Mouse (Mus musculus) thymus, adult 2 months (tissue): ENCODE results near the gene Ndrg2. TPM values are rescaled to one million over a fixed set of nuclear protein-coding genes. Genes with fewer than 3 reads are reported as not detected.

ENCODE experiments used
- DNase-seq: peaks from one replicate; pipeline ENCODE4 v3.0.0; 2021
- H3K27ac ChIP-seq: fragments of 200-500 bp; 2 replicates; pipeline ENCODE4 v1.5.1; 2012; ENCODE audit warnings: low read length, control low read depth; ENCODE audit not compliant: control insufficient read depth, insufficient read depth
- H3K27me3 ChIP-seq: fragments of 200-500 bp; 2 replicates; pipeline ENCODE4 v1.6.1; 2012; ENCODE audit warnings: mild to moderate bottlenecking, low read length, moderate library complexity, mixed read lengths; ENCODE audit not compliant: control insufficient read depth, insufficient read depth
- H3K36me3 ChIP-seq: fragments of 200-500 bp; 2 replicates; pipeline ENCODE4 v1.6.1; 2012; ENCODE audit warnings: mild to moderate bottlenecking, low read length, moderate library complexity; ENCODE audit not compliant: control insufficient read depth, insufficient read depth
- H3K4me1 ChIP-seq: fragments of 200-500 bp; replicated peaks from 2 replicates; pipeline ENCODE4 v1.6.1; 2012; ENCODE audit warnings: low read length; ENCODE audit not compliant: control insufficient read depth, insufficient read depth
- H3K4me3 ChIP-seq: fragments of 200-500 bp; 2 replicates; pipeline ENCODE4 v1.5.1; 2012; ENCODE audit warnings: mild to moderate bottlenecking, low read length, control low read depth, moderate library complexity; ENCODE audit not compliant: control insufficient read depth, insufficient read depth
- CTCF ChIP-seq: fragments of 200-500 bp; IDR thresholded peaks from 2 replicates; pipeline ENCODE4 v1.5.1; 2012; ENCODE audit warnings: mild to moderate bottlenecking, control low read depth, low read length, moderate library complexity, borderline replicate concordance; ENCODE audit not compliant: control insufficient read depth, poor library complexity, insufficient read depth; ENCODE audit errors: extremely low read depth
- POLR2A ChIP-seq: fragments of 200-500 bp; IDR thresholded peaks from 2 replicates; pipeline ENCODE4 v1.6.1; 2012; ENCODE audit warnings: mild to moderate bottlenecking, low read length, control low read depth, moderate library complexity; ENCODE audit not compliant: control insufficient read depth, poor library complexity, insufficient read depth; ENCODE audit errors: extremely low read depth
- WGBS: fragments of 180-500 bp; shearing (Covaris S2); methylation state at CpG from one replicate; pipeline ENCODE4 v1.1.7; 2018; 5-methylcytosine and 5-hydroxymethylcytosine counted together
- polyA plus RNA-seq: library from polyadenylated mRNA; depleted of rRNA; stranded (reverse); fragments of >200 nt; gene quantifications from 2 replicates; pipeline ENCODE4 v1.2.3, GENCODE M21; 2012

Ndrg2 gene
- polyA plus RNA-seq, 1 experiment: 178 TPM

DNA sequence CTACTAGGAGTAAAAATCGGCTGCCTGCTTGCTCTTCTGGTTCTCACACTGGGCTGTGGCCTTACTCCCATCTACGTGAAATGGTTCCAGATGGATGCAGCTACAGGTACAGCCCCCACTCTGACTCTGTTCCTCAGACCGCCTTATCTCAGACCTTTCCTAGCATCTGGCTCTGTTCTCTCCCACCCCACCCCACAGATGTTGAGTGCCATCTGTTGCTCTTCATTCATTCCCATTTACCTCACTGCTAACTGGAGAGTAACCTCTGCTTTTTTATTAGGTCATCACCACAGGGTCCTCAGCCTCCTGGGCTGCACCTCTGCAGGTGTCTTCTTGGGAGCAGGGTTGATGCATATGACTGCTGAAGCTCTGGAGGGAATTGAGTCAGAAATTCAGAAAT is 20.1 kb downstream of the Ndrg2 start:
- Histone ChIP-seq H3K27ac (no peak overlapping the region), H3K27me3 (no peaks in the 10 kb centered on the region), H3K4me3 (no peak overlapping the region), H3K4me1 (peaks cover 3% of the 10 kb centered on the region), H3K36me3 (peaks cover 32% of the 10 kb centered on the region)
- TF ChIP-seq CTCF (no peak), POLR2A (no peak)
- WGBS: 92% methylated on average over 3 of the region's 3 CpGs
- DNase-seq: no peak

DNA sequence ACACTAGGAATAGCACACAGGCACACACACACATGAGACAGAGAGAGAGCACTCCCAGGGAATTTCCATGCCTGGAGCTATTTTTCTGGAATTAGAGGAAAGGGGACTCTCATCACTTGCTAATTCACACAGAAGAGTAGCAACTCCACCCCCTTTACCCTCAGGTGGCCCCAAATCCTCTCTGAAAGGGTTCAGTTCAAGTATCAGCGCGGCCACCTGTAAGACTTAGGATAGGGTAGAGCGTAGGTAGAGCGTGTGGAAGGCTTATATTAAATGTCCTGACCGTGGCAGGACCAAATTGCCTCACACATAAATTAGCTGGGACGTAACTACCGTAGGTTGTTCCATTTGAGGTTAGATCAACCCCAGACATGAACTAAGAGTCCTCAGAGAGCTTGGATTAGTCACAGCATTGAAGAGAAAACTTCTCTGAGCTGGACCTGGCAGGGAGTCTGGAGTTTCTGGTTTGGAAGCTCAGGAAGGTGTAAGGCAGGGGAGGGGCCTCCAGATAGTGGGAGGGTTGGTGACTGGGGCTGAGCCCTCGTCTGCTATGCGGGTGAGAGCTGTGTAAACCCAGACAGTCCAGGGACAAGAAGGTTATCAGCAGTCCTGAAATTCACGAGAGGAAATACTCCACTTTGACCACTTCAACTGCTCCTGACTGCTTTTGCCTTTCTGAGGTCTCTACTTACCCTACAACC is 20.7 kb downstream of the Ndrg2 start:
- H3K27ac ChIP-seq: no peak overlapping the region
- no peaks in the 10 kb centered on the region for H3K27me3 ChIP-seq
- H3K36me3 ChIP-seq: peaks cover 35% of the 10 kb centered on the region
- peaks cover 3% of the 10 kb centered on the region for H3K4me1 ChIP-seq
- no peak for DNase-seq
- no peak overlapping the region for H3K4me3 ChIP-seq
- TF ChIP-seq POLR2A (no peak), CTCF (no peak)
- WGBS: 93% methylated on average over 10 of the region's 10 CpGs

DNA sequence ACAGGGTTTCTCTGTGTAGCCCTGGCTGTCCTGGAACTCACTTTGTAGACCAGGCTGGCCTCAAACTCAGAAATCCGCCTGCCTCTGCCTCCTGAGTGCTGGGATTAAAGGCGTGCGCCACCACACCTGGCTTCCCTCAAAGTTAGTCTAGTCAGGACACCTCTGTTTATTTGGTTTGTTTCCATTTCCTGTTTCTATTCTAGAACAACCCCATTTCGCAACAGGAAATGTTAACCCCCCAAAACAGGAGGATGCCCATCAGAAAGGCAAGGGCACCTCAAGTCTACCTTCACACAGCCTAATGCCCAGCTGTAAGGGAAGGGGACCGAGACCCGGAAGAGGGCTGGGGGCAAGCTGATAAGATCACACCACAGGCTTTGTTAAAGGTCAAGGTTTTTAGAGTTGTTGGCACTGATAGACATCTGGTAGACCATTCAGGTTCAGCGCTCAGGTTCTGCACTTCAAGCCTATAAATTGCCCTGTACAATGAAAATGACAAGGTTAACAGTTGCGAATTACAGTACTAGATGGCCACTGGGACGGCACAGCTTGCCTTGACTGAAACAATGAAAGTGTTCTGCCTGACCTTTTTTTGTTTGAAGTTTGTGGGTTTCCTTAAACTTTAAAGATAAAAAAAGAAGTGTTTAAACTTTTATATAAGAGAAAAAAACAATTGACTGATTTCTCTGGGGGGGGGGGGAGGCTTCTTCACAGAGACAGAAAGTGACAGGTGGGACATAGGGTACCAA is 21.6 kb downstream of the Ndrg2 start, which contains the start of gene Slc39a2:
Gene Slc39a2 (plus strand): TSS at position 699 of the 749 bp plus-strand sequence.
- Histone ChIP-seq H3K27ac (peak within 1 kb of the TSS; percentile 19; the same call in 1 of the 2 replicates), H3K27me3 (no peaks in the 10 kb centered on the region), H3K4me3 (no peak within 1 kb of the TSS), H3K36me3 (peaks cover 35% of the 10 kb centered on the region), H3K4me1 (peaks cover 3% of the 10 kb centered on the region)
- 78% methylated on average over 9 of the region's 9 CpGs for WGBS
- TF ChIP-seq CTCF (no peak), POLR2A (no peak)
- DNase-seq: no peak

DNA sequence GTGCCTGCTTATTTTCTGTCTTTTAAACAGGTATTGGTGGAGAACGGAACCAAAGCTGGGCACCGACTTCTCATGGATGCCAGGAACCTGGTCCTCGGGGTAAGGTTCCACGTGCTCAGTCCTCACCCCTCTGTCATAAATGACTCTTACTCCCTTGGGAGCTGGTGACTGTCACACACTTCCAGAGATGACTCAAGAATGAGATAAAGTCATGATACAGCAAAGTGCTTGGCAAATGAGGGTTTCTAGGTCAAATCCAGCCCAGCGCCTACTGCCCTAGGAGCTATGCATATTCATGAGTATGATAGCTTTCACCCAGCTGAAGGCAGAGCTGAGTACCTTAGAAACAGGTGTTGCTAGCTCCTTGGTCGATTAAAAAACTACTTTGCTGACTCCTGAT is 24.1 kb downstream of the Ndrg2 start:
- TF ChIP-seq POLR2A: no peak
- TF ChIP-seq CTCF: no peak
- Histone ChIP-seq H3K27ac (no peak overlapping the region), H3K36me3 (peaks cover 35% of the 10 kb centered on the region), H3K27me3 (no peaks in the 10 kb centered on the region), H3K4me1 (peaks cover 11% of the 10 kb centered on the region), H3K4me3 (no peak overlapping the region)
- 96% methylated on average over 6 of the region's 6 CpGs for WGBS
- no peak for DNase-seq

DNA sequence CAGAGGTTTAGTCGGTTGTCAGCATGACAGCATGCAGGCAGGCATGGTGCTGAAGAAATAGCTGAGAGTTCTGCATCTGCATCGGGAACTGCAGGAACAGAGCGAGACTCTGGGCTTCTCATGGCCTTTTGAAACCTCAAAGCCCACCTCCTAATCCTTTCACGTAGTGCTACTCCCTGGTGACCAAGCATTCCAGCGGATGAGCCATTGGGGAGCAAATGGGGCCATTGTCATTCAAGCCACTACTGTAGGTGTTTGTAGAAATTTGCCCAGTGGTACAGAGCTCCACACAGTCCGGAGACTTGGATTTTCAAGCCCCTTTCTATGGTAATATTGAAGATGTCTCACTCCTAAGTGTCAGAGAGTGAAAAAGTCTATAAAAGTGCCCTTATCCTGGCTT is 27.9 kb downstream of the Ndrg2 start:
- no peak overlapping the region for H3K4me3 ChIP-seq
- H3K36me3 ChIP-seq: peaks cover 24% of the 10 kb centered on the region
- no peaks in the 10 kb centered on the region for H3K27me3 ChIP-seq
- H3K4me1 ChIP-seq: peaks cover 7% of the 10 kb centered on the region
- WGBS: 90% methylated on average over 6 of the region's 6 CpGs
- no peak overlapping the region for H3K27ac ChIP-seq
- no peak for DNase-seq
- TF ChIP-seq CTCF: no peak
- no peak for TF ChIP-seq POLR2A

DNA sequence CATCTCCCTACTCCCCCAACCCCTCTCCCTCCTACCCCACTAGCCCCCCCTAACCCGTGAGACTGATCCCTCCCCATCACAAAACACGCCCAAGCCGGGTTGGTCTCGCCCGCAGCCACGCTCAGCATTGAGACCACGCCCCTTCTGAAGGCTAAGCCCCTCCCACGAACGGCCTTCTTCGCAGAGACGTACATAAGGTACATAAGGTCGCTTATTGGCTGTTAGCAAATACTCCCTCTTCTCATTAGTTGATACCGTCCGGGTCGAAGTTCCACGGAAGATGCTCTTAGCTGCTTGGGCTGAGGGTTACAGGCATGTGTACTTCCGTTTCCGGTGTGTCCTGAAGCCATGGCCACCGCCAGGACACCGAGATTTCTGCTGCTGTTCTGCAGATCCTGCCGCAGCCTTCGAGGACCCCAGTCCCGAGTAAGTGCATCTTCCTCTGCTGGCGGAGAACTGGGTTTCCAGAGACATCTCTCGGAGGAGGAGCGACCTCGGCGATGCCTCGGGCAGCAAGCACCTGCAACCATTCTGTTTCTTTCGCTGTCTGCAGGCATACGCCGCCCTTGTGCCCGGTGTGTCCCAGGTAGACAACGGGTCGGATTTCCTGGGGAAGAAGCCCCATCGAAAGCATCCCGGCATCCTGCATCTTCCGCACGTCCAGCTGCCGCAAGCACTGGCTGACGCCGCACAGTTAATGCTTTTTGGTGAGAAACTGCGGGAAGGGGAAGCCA is 29.2 kb downstream of the Ndrg2 start, which contains the start of gene Mettl17:
Gene Mettl17 (plus strand): TSS at position 245 of the 734 bp plus-strand sequence.
- TF ChIP-seq POLR2A (peak; percentile 55; the same call in 1 of the 2 replicates), CTCF (peak; percentile 53; the same call in 1 of the 2 replicates)
- H3K4me1 ChIP-seq: peaks cover 7% of the 10 kb centered on the region
- peaks cover 11% of the 10 kb centered on the region for H3K36me3 ChIP-seq
- WGBS: under 1% methylated on average over 43 of the region's 43 CpGs
- peak; percentile 95 for DNase-seq
- peak within 1 kb of the TSS; percentile 81 for H3K4me3 ChIP-seq
- H3K27ac ChIP-seq: peak within 1 kb of the TSS; percentile 17; the same call in 1 of the 2 replicates
- no peaks in the 10 kb centered on the region for H3K27me3 ChIP-seq
